Mouse (Mus musculus): Measurements from ENCODE around the gene Gm9376. TPM values are rescaled to one million over a fixed set of nuclear protein-coding genes. Genes with fewer than 3 reads are reported as not detected.

The Gm9376 gene
- not detected in 2 replicates for polyA plus RNA-seq (2014; fragmentation: Nextera tagmentation; extraction: Ambion mirVana)

DNA sequence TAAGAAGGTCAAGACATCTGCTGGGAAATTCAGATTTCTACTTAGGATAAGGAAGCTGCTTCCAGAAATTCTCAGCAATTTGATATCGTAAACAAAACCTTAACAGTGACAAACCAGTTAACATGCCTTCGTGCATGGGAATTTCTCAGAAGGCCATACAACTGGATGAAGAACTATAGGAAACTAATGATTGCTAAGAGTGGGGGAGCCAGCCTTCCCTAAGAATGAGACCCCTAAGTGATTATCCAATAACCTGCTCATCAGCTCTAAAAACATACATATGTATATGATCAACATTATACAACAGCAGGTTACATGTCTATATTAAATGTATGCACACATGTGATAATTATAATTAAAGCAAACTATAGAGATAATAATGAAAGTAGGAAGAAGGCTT, at the start of gene Gm9376:
TSS of gene Gm9376 (plus strand) at position 301 of the 400 bp plus-strand sequence.
- 97% methylated on average over 2 of the region's 2 CpGs for WGBS
- no peak within 1 kb of the TSS for H3K4me3 ChIP-seq (replicated peaks; ENCODE audit: low read depth, low read length)
- H3K4me1 ChIP-seq (ENCODE audit: control insufficient read depth, insufficient read depth, low read length), result no peaks in the 10 kb centered on the region
- H3K27ac ChIP-seq (replicated peaks; ENCODE audit: low read depth, low read length), result no peak within 1 kb of the TSS
- DNase-seq (no peak), ATAC-seq (ENCODE audit: low FRiP score, low TSS enrichment) (no peak)
- no peak within 1 kb of the TSS for H3K9ac ChIP-seq (replicated peaks; ENCODE audit: low read length)
- no peaks in the 10 kb centered on the region for H3K27me3 ChIP-seq (ENCODE audit: control insufficient read depth, insufficient read depth, low read length)
- no peaks in the 10 kb centered on the region for H3K36me3 ChIP-seq (ENCODE audit: control insufficient read depth, insufficient read depth, low read length)
- H3K4me2 ChIP-seq (ENCODE audit: low read length), result no peak within 1 kb of the TSS
- no peaks in the 10 kb centered on the region for H3K9me3 ChIP-seq (ENCODE audit: control insufficient read depth, low read length)

DNA sequence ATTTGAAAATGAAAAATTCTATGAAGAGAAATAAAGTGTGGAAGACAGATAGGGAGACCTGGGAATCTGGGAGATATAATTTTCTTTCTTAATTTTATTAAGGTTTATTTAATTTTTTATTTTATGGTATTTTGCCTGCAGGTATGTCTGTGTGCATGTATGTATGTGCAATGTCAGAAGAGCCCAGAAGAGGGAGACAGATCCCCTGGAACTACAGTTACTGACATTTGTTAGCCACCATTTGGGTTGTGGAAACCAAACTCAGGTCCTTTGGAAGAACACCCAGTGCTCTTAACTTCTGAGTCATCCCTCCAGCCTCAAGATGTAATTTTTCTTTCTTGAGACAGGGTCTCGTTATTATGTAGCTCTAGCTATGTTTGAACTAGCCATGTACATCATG, 45.9 kb upstream of the Gm9376 start:
- H3K4me2 ChIP-seq (ENCODE audit: low read length), result no peak overlapping the region
- DNase-seq (no peak), ATAC-seq (ENCODE audit: low FRiP score, low TSS enrichment) (no peak)
- H3K4me1 ChIP-seq (ENCODE audit: control insufficient read depth, insufficient read depth, low read length), result peaks cover 9% of the 10 kb centered on the region
- 92% methylated on average over 1 of the region's 1 CpGs for WGBS
- H3K9ac ChIP-seq (replicated peaks; ENCODE audit: low read length), result no peak overlapping the region
- H3K36me3 ChIP-seq (ENCODE audit: control insufficient read depth, insufficient read depth, low read length), result no peaks in the 10 kb centered on the region
- no peak overlapping the region for H3K4me3 ChIP-seq (replicated peaks; ENCODE audit: low read depth, low read length)
- peaks cover 26% of the 10 kb centered on the region; the same call in 1 of the 2 replicates for H3K27me3 ChIP-seq (ENCODE audit: control insufficient read depth, insufficient read depth, low read length)
- H3K27ac ChIP-seq (replicated peaks; ENCODE audit: low read depth, low read length), result no peak overlapping the region
- no peaks in the 10 kb centered on the region for H3K9me3 ChIP-seq (ENCODE audit: control insufficient read depth, low read length)

DNA sequence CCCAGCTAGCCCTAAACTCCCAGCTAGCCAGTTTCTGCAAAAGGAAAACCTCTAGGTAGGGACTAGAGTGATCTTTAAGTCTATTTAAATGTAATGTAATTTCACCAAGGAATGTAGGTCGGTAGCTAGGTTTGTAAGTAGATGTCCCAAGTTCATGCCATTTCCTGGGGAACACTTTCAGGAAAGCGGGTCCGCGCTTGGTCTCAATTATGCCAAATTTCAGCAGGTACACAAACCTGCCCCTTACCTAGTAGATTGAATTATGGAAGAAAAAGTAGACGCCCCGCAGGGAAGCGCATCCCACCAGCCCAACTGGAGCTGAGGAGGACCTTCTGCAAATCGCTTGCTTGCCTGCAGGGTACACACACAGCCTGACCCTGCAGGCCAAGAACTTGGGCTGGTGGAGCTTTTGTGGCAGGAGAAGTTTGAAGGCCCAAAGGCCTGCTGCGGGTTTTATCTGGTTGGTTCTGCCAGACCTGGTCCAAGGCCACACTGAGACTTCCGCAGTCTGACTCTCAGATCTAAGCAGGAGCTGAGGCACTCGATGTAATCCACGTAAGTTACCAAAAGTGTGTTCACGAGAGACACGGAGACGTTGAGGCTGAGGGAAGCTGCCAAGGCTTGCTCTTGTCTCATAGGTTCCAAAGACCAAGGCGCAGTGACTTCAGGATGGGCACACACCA, 41.6 kb upstream of the Gm9376 start:
- no peak for ATAC-seq (ENCODE audit: low FRiP score, low TSS enrichment)
- H3K27me3 ChIP-seq (ENCODE audit: control insufficient read depth, insufficient read depth, low read length), result peaks cover 52% of the 10 kb centered on the region; the same call in 1 of the 2 replicates
- peak; percentile 39 for DNase-seq
- no peak overlapping the region for H3K4me3 ChIP-seq (replicated peaks; ENCODE audit: low read depth, low read length)
- peak overlapping the region; percentile 42; the same call in 1 of the 2 replicates for H3K27ac ChIP-seq (replicated peaks; ENCODE audit: low read depth, low read length)
- peak overlapping the region; percentile 39 for H3K4me2 ChIP-seq (ENCODE audit: low read length)
- H3K36me3 ChIP-seq (ENCODE audit: control insufficient read depth, insufficient read depth, low read length), result no peaks in the 10 kb centered on the region
- H3K9ac ChIP-seq (replicated peaks; ENCODE audit: low read length), result no peak overlapping the region
- 33% methylated on average over 16 of the region's 16 CpGs for WGBS
- H3K9me3 ChIP-seq (ENCODE audit: control insufficient read depth, low read length), result no peaks in the 10 kb centered on the region
- peaks cover 33% of the 10 kb centered on the region for H3K4me1 ChIP-seq (ENCODE audit: control insufficient read depth, insufficient read depth, low read length)

DNA sequence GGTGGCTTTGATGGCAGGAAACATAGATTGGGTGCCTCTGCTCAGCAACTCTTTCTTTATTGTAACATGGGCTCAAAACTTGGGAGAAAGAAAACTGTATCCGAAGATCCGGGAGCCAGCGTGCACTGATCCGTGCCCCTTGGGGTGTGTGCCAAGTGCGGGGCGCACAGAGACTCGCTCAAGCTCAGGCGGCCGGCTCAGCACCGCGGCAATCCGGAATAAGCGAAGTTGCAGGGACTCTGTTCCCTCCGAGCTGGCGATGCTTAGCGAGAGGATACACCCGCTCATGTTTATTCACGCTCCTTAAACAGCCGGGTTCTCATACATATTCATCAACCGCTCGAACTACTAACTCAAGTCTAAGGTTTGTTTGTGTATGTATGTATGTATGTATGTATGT, 40.8 kb upstream of the Gm9376 start:
- Histone ChIP-seq H3K9ac (replicated peaks; ENCODE audit: low read length) (no peak overlapping the region), H3K27me3 (ENCODE audit: control insufficient read depth, insufficient read depth, low read length) (peaks cover 53% of the 10 kb centered on the region; the same call in 1 of the 2 replicates), H3K27ac (replicated peaks; ENCODE audit: low read depth, low read length) (peak overlapping the region; percentile 42; the same call in 1 of the 2 replicates), H3K9me3 (ENCODE audit: control insufficient read depth, low read length) (no peaks in the 10 kb centered on the region), H3K4me3 (replicated peaks; ENCODE audit: low read depth, low read length) (no peak overlapping the region), H3K4me2 (ENCODE audit: low read length) (peak overlapping the region; percentile 39), H3K4me1 (ENCODE audit: control insufficient read depth, insufficient read depth, low read length) (peaks cover 33% of the 10 kb centered on the region), H3K36me3 (ENCODE audit: control insufficient read depth, insufficient read depth, low read length) (no peaks in the 10 kb centered on the region)
- DNase-seq (peak; percentile 81), ATAC-seq (ENCODE audit: low FRiP score, low TSS enrichment) (peak; percentile 28)
- WGBS, result under 1% methylated on average over 21 of the region's 21 CpGs

DNA sequence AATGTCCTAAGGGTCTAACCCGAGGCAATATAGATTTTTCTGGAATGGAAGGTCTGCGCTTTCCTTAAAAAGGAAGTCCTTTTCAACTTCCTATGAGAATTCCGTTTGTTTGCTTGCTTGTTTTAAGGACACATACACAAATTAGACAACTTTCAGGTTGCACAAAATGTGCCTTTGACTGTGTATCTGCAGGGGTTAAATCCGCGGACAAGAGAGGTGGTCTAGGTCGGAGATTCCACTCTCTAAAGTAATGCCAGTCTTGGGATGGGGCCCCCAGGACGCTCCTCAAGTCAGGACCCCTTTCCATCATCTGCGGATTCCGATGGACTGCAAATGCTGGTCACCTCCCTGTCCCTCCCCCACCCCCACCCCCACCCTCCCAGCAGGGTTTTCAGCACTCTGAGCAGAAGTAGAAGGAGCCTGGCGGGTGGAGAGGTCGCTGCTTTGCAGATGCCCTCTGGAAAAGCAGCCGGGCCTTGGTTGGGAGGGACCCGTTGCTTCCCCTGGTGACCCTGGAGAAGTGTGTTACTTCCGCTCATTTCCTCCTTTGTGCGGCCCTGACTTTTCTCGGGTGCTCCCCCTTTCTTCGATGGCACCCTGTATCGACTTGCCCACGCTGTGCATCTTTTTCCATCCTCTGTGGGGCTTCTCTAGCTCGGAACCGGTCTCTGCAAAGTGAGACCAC, 40.1 kb upstream of the Gm9376 start:
- DNase-seq (peak; percentile 14), ATAC-seq (ENCODE audit: low FRiP score, low TSS enrichment) (no peak)
- peaks cover 33% of the 10 kb centered on the region for H3K4me1 ChIP-seq (ENCODE audit: control insufficient read depth, insufficient read depth, low read length)
- H3K9ac ChIP-seq (replicated peaks; ENCODE audit: low read length), result no peak overlapping the region
- peak overlapping the region; percentile 39 for H3K4me2 ChIP-seq (ENCODE audit: low read length)
- H3K27me3 ChIP-seq (ENCODE audit: control insufficient read depth, insufficient read depth, low read length), result peaks cover 56% of the 10 kb centered on the region; the same call in 1 of the 2 replicates
- H3K4me3 ChIP-seq (replicated peaks; ENCODE audit: low read depth, low read length), result no peak overlapping the region
- WGBS, result 2% methylated on average over 21 of the region's 21 CpGs
- no peaks in the 10 kb centered on the region for H3K9me3 ChIP-seq (ENCODE audit: control insufficient read depth, low read length)
- no peaks in the 10 kb centered on the region for H3K36me3 ChIP-seq (ENCODE audit: control insufficient read depth, insufficient read depth, low read length)
- no peak overlapping the region for H3K27ac ChIP-seq (replicated peaks; ENCODE audit: low read depth, low read length)

DNA sequence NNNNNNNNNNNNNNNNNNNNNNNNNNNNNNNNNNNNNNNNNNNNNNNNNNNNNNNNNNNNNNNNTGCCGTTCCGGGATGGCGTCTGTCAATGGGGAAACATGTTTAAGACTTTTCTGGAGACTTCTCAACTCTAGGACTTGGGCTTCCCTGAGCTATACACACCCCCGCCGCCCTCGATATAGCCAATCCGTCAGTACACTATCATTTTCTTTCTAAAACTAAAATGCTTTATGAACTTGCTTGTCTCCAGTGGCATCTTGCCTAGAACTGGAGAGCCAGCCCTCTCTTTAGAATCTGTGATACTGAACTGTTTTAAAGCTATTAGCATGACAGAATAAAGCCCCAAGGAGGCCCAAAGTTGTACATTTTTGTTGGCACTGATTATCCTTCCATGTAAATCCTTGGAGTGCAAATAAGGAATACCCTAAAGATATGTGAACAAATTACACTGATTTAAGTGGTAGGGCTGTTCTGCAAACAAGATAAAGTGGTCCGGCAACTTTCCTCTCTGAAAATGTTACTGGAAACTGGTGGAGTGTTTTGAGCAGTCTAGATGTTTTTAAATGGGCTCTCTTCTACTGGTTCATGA, 34.3 kb upstream of the Gm9376 start:
- peak overlapping the region; percentile 24; the same call in 1 of the 2 replicates for H3K9ac ChIP-seq (replicated peaks; ENCODE audit: low read length)
- peak; percentile 50 for DNase-seq
- peak overlapping the region; percentile 66; the same call in 1 of the 2 replicates for H3K27ac ChIP-seq (replicated peaks; ENCODE audit: low read depth, low read length)
- peak overlapping the region; percentile 48 for H3K4me2 ChIP-seq (ENCODE audit: low read length)
- H3K27me3 ChIP-seq (ENCODE audit: control insufficient read depth, insufficient read depth, low read length), result peaks cover 42% of the 10 kb centered on the region
- H3K9me3 ChIP-seq (ENCODE audit: control insufficient read depth, low read length), result no peaks in the 10 kb centered on the region
- peak overlapping the region; percentile 19 for H3K4me3 ChIP-seq (replicated peaks; ENCODE audit: low read depth, low read length)
- H3K36me3 ChIP-seq (ENCODE audit: control insufficient read depth, insufficient read depth, low read length), result no peaks in the 10 kb centered on the region
- under 1% methylated on average over 8 of the region's 8 CpGs for WGBS
- no peak for ATAC-seq (ENCODE audit: low FRiP score, low TSS enrichment)
- peaks cover 23% of the 10 kb centered on the region for H3K4me1 ChIP-seq (ENCODE audit: control insufficient read depth, insufficient read depth, low read length)

DNA sequence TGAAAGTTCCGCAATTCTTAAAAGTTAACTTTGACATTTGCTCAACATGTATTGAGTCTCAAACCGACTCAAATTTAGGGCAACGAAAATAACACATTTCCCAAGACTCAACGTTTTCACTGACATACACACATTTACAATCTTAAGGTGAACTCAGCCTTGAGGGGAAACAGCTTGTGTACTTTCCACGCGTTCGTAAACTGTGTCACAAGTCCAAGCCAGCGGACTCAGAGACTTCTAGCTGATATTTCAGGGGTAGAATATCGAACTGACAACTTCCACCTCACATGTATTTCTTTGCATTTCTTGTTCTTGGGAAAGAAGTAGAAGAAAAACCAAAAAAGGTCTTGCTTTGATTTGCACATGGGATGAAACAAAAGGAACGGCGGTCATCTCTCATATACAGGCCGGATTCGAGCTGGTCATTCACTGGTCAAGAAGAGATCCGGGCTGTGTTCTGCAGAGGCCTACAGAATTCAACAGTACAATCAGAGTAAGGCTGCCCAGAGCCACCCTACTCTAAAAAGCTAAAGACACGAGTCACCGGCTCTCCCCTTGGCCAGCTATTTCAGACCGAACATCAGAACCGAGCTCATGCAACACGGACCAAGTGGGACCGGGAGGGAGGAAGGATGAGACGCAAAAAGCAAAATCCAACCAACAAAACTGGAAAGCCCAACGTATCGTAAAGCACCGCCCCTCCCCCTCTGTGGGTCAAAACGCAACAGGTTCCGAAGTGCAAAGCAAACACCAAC, 32.8 kb upstream of the Gm9376 start:
- Histone ChIP-seq H3K36me3 (ENCODE audit: control insufficient read depth, insufficient read depth, low read length) (no peaks in the 10 kb centered on the region), H3K9ac (replicated peaks; ENCODE audit: low read length) (peak overlapping the region; percentile 80), H3K9me3 (ENCODE audit: control insufficient read depth, low read length) (no peaks in the 10 kb centered on the region), H3K4me1 (ENCODE audit: control insufficient read depth, insufficient read depth, low read length) (0 out of 2 replicates have a peak, but pooled peaks cover 9% of the 10 kb centered on the region), H3K27ac (replicated peaks; ENCODE audit: low read depth, low read length) (peak overlapping the region; percentile 89), H3K4me3 (replicated peaks; ENCODE audit: low read depth, low read length) (peak overlapping the region; percentile 65), H3K27me3 (ENCODE audit: control insufficient read depth, insufficient read depth, low read length) (peaks cover 28% of the 10 kb centered on the region), H3K4me2 (ENCODE audit: low read length) (peak overlapping the region; percentile 84)
- ATAC-seq (ENCODE audit: low FRiP score, low TSS enrichment) (no peak), DNase-seq (peak; percentile 50)
- 2% methylated on average over 26 of the region's 26 CpGs for WGBS

DNA sequence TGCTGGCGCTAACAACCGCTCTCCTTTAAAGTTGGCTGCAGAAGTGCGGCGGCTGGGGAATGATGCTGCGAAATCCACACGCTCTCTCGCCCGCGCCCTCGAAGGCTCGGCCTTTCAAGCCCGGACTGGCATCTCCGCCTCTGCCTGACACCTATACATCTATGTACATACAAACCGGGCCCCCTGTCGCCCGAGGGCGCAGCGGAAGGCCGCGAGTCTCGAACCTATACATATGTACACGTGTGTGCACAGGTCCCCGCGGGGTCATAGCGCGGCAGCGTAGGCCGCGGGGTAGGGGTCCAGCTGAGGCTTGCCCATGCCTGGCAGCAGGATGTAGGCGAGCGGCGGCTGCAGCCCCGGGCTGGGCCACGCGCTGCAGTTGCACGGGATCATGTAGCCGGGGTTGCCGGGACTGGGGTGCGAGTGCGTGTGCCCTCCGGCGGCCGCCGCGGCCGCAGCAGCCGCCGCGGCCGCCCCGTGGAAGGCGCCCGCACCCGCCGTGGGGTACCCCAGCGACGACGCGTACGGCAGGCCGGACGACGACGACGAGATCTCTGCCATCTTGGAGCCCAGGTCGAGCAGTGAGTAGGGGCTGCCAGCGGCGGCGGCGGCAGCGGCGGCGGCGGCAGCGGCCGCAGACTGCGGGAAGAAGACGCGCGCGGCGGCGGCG, 32.1 kb upstream of the Gm9376 start:
- Histone ChIP-seq H3K27me3 (ENCODE audit: control insufficient read depth, insufficient read depth, low read length) (peaks cover 27% of the 10 kb centered on the region), H3K36me3 (ENCODE audit: control insufficient read depth, insufficient read depth, low read length) (no peaks in the 10 kb centered on the region)

More for the DNA sequence above, 32.1 kb upstream of the Gm9376 start:
- Histone ChIP-seq H3K27ac (replicated peaks; ENCODE audit: low read depth, low read length) (peak overlapping the region; percentile 89), H3K9me3 (ENCODE audit: control insufficient read depth, low read length) (no peaks in the 10 kb centered on the region), H3K4me2 (ENCODE audit: low read length) (peak overlapping the region; percentile 84), H3K4me3 (replicated peaks; ENCODE audit: low read depth, low read length) (peak overlapping the region; percentile 65), H3K9ac (replicated peaks; ENCODE audit: low read length) (peak overlapping the region; percentile 80), H3K4me1 (ENCODE audit: control insufficient read depth, insufficient read depth, low read length) (0 out of 2 replicates have a peak, but pooled peaks cover 8% of the 10 kb centered on the region)
- WGBS, result under 1% methylated on average over 70 of the region's 84 CpGs
- DNase-seq (peak; percentile 71), ATAC-seq (ENCODE audit: low FRiP score, low TSS enrichment) (no peak)

All from midbrain, embryonic 14.5 days (tissue).